Mouse (Mus musculus) kidney, adult 8-10 months (tissue): Measurements from ENCODE around the gene Ndufa13.

Experiments
- DNase-seq, 2 experiments: peaks; one replicate each; pipeline ENCODE4 v3.0.0; 2022

Ndufa13 gene

GRCm38 (mm10) chr8:69877992-69878391, 24.4 kb downstream of the Ndufa13 start:
- DNase-seq: no peak

GRCm38 (mm10) chr8:69877396-69877795, 25.0 kb downstream of the Ndufa13 start:
- DNase-seq: no peak

- DNase-seq: no peak
Measured at GRCm38 (mm10) chr8:69876967-69877366, 25.4 kb downstream of the Ndufa13 start.

DNA sequence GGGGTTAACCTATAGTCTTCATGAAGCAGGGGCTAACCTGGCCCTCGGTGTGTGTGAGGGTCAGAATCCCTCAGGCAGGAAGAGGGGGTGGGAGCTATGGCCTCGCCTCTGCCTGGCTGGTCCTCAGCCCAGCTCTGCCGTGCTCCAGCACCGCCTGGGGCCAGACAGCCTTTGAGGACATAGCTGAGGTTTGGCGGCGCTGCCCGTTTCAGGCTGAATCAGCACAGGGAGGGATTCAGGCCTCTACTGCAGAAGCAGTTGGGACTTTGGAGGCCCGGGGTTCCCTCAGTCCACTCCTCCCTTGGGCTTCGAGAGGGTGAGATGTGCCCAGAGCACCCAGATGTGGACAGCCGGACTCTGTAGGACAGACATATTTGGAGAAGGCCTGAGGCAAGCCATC, 26.3 kb downstream of the Ndufa13 start:
- DNase-seq: no peak

GRCm38 (mm10) chr8:69874654-69875053, 27.7 kb downstream of the Ndufa13 start:
- no peak for DNase-seq

DNA sequence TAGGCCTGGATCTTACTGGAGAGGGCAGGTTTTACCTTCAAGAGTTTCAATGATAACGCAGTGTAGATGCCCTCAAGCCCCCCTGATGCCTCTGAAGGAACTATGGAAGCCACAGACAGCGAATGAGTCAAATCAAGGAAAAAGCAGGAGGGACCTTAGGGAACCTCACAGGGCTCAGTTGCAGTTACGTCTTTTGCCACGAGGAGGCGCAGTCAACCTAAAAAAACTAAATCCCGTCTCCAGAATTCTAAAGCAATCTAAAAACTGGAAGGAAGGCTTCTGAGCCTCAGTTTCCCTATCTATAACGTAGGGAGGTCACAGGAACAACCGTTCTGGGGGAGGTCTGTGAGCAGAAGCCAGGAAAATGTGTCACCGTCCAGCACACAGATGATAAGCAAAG, 28.2 kb downstream of the Ndufa13 start:
- DNase-seq: peak in 1 of 2 experiments; percentile 79

DNA sequence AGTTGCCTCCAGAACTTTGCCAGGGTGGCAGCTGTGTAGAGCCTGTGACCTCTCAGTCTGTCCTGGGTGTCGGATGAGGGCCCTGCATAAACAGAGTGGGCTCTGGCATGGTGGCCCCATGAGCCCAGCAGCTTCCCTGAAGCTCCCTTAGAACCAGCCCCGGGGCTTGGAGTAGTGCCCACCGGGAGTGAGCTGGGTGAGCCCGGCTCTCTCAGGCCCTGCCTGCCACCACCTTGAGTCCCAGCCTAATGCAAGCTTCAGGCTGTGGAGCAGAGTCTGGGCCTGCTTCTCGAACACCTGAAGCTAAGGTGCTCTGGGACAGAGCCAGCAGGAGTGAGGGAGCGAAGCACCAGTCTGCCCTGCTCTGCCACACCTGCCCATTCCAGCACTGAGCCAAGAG, 31.5 kb downstream of the Ndufa13 start:
- no peak for DNase-seq

- no peak for DNase-seq
Measured at GRCm38 (mm10) chr8:69870003-69870765, 32.2 kb downstream of the Ndufa13 start.

DNA sequence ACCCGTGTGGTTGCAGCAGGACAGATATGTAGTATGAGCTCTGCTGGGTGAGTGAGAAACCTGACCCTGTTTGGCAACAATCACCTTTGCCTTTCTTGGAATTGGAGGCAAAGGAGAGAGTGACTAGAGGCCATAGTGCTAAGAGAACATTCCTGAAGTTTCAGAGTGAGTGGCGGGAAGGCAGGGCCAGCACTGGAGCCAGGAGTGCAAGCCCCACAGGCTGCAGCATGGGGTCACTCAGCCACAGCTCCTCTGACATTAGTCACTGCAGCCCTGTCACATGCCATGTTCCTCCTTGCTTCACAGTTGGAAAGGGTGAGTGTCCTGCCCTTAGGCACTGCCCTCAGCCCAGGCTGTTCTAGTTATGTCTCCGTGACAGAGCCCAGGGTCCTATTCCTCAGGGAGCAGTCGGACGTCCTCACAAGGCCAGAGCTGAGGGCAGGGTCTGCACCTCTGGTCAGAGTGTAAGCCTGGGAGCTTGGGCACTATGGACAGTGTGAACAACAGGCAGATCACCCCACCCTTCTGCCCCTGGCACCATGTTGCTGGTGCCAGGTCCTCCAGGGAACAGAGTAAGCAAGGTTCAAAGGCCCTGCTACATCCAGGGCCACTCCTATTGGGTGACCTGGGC, 34.5 kb downstream of the Ndufa13 start:
- DNase-seq: peak in 1 of 2 experiments; percentile 38

- no peak for DNase-seq
Measured at GRCm38 (mm10) chr8:69864180-69864579, 38.2 kb downstream of the Ndufa13 start.

DNA sequence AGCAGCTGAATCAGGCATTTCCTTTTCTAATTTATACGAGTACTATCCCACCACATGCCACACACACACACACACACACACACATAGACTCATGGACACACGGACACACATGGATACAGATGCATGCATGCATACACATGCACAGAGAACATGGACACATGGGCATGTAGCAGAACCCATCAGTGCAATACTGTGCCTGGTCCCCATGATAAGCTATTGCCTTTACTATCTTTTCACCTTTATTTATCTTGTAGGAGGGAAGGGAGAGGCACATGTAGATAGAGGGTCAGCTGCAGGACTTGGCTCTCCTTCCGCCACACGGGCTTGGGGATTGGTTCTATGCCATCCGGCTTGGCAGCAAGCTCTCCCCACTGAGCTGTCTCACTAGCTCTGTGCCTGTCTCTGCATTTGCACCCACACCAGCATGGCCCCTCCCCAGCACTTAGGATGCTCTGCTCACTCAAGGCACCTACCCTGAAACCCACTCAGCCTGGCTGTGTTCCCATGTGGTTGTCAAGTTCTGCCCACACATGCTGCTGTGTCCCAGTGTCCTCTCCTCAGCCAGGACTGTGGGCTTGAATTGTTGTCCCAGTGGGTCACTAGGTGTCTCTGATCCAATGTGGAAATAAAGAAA, 38.9 kb downstream of the Ndufa13 start:
- no peak for DNase-seq

GRCm38 (mm10) chr8:69861251-69861650, 41.1 kb downstream of the Ndufa13 start:
- DNase-seq: no peak

DNA sequence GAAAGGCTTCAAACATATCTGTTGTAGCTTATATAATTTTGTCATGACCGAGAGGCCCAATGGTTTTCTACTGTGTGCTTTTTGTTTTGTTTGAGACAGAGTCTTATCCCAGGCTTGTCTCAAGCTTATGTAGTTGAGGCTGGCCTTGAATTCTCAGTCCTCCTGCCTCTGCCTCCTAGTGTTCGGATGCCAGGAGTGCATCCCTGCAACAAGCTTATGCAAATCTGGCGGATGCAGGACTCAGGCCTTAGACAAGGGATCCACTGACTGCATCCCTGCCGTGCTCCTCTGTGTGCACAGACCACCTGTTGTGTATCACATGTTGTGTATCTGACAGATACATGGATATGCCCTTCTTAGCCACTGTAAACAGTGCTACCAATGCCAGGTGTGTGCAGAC, 41.6 kb downstream of the Ndufa13 start:
- no peak for DNase-seq

GRCm38 (mm10) chr8:69853869-69854268, 48.5 kb downstream of the Ndufa13 start:
- no peak for DNase-seq

GRCm38 (mm10) chr8:69850926-69851506, 51.3 kb downstream of the Ndufa13 start:
- no peak for DNase-seq

DNA sequence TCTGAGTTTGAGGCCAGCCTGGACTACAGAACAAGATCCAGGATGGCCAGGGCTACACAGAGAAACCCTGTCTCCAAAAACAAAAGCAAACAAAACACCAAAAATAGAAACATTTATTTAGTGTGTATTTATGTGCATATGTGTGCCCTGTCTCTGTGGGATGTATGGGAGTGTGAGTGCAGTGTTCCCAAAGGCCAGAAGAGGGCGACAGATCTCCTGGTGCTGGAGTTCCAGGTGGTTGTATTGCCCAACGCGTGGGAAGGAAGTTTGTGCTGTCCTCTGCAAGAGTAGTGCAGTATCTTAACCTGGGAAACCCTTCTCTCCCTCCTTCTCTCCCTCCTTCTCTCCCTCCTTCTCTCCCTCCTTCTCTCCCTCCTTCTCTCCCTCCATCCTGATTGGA, 52.5 kb downstream of the Ndufa13 start:
- DNase-seq: no peak

DNA sequence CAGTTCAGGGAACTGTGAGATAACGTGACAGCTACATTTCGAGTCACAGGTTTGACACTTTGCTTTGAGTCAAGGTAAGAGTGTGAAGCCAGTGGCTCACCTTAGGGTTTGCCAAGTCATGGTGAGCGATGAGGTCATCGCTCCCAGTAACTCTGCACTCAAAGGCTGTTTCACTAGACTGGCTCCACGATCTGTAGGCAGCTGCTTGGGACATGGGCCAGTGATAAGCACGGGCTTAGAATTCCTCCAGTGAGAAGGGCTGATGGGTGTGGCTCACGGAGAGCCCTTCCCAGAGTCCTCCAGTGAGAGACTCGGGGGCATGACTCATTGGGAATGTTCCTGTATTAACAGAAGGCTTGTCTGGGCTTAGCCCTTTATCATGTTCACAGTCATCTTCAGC, 53.4 kb downstream of the Ndufa13 start:
- DNase-seq: no peak

DNA sequence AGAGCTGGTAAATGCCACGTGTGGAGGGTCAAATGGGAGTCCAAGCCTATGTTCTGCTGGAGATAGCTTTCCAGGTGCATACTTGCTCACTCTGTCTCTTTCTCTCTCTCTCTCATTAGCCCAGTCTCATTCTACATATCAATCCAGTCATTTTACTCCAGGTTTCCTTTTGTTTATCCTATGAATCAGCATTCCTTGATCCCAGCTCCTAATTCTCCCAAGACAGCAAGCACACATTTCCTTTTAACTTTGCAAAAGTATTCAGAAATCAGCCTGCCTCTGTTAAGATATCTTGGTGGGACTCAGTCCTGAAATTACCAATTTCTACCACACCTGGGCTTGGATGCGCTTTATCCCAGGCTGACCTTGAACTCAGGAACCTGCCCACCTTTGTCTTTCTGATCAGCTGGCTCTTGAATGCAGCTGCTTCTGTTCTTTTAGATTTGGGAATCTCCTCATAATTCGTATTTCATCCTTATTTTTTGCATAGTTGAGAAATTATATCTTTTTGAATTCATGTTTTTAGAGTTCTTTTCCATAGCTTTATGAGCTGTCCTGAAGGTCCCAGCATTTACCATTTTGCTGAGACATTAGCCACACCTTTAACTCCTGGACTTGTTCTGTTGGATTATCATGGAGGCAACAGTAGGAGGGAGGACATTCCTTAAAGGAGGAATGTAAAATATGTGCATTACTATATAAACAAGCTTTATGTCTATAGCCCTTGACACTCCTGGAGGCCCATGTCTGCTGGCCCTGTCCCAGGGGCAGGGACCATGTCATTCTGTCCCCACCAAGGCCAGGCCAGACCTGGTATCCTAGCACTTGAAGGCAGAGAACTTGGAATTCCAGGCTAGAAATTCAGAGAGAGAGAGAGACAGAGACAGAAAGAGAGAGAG, 54.9 kb downstream of the Ndufa13 start:
- no peak for DNase-seq
